Mouse (Mus musculus): ENCODE measurements at regions not wholly inside any gene's neighbourhood (a gene's known extent, or its start where the extent isn't known, plus 50 kb on each side); places are given as distances from the start of the nearest gene placed in this dataset.
"Not testable (repeated sequence)": the region's sequence is repeated elsewhere in the genome, so short reads cannot be mapped to it uniquely, and the experiment has no call there.

GRCm38 (mm10) chr5:75405496-75405895 is 169.2 kb upstream of the Kit start:
- H3K27me3 ChIP-seq (ENCODE audit: control insufficient read depth, insufficient read depth, low read length), result no peaks in the 10 kb centered on the region
- no peak overlapping the region for H3K27ac ChIP-seq (ENCODE audit: low read length)
- WGBS, result 50% methylated on average over 7 of the region's 7 CpGs
- no peaks in the 10 kb centered on the region for H3K36me3 ChIP-seq (ENCODE audit: control insufficient read depth, insufficient read depth)
- no peak for ATAC-seq (replicated peaks; ENCODE audit: extremely low read depth, insufficient read depth, low FRiP score)
- no peak overlapping the region for H3K4me3 ChIP-seq (ENCODE audit: low read length)
- no peak overlapping the region for H3K4me2 ChIP-seq (ENCODE audit: low read depth, low read length)
- H3K9me3 ChIP-seq (replicated peaks; ENCODE audit: control insufficient read depth, low read length), result no peaks in the 10 kb centered on the region
- no peaks in the 10 kb centered on the region for H3K4me1 ChIP-seq (ENCODE audit: control insufficient read depth, insufficient read depth, low read length)
- H3K9ac ChIP-seq (ENCODE audit: low read length), result no peak overlapping the region

- no peak overlapping the region for H3K27ac ChIP-seq (ENCODE audit: low read length)
These were observed 167.0 kb upstream of the Kit start for GRCm38 (mm10) chr5:75407686-75408085.

GRCm38 (mm10) chr5:75410240-75411186 is 164.2 kb upstream of the Kit start:
- H3K9ac ChIP-seq (ENCODE audit: low read length), result no peak overlapping the region
- 79% methylated on average over 24 of the region's 24 CpGs for WGBS
- no peak overlapping the region for H3K27ac ChIP-seq (ENCODE audit: low read length)
- H3K36me3 ChIP-seq (ENCODE audit: control insufficient read depth, insufficient read depth), result no peaks in the 10 kb centered on the region
- no peak overlapping the region for H3K4me2 ChIP-seq (ENCODE audit: low read depth, low read length)
- H3K4me1 ChIP-seq (ENCODE audit: control insufficient read depth, insufficient read depth, low read length), result no peaks in the 10 kb centered on the region
- no peaks in the 10 kb centered on the region for H3K9me3 ChIP-seq (replicated peaks; ENCODE audit: control insufficient read depth, low read length)
- H3K4me3 ChIP-seq (ENCODE audit: low read length), result no peak overlapping the region
- ATAC-seq (replicated peaks; ENCODE audit: extremely low read depth, insufficient read depth, low FRiP score), result no peak
- H3K27me3 ChIP-seq (ENCODE audit: control insufficient read depth, insufficient read depth, low read length), result no peaks in the 10 kb centered on the region

More at GRCm38 (mm10) chr5:75407686-75408085, 167.0 kb upstream of the Kit start:
- Histone ChIP-seq H3K4me1 (ENCODE audit: control insufficient read depth, insufficient read depth, low read length) (no peaks in the 10 kb centered on the region), H3K9me3 (replicated peaks; ENCODE audit: control insufficient read depth, low read length) (no peaks in the 10 kb centered on the region), H3K27me3 (ENCODE audit: control insufficient read depth, insufficient read depth, low read length) (no peaks in the 10 kb centered on the region), H3K4me3 (ENCODE audit: low read length) (no peak overlapping the region), H3K4me2 (ENCODE audit: low read depth, low read length) (no peak overlapping the region), H3K36me3 (ENCODE audit: control insufficient read depth, insufficient read depth) (no peaks in the 10 kb centered on the region), H3K9ac (ENCODE audit: low read length) (no peak overlapping the region)
- ATAC-seq (replicated peaks; ENCODE audit: extremely low read depth, insufficient read depth, low FRiP score), result no peak
- 90% methylated on average over 10 of the region's 10 CpGs for WGBS

- H3K36me3 ChIP-seq (ENCODE audit: control insufficient read depth, insufficient read depth); H3K4me2 ChIP-seq (ENCODE audit: low read depth, low read length); ATAC-seq (replicated peaks; ENCODE audit: extremely low read depth, insufficient read depth, low FRiP score); H3K27ac ChIP-seq (ENCODE audit: low read length); H3K4me1 ChIP-seq (ENCODE audit: control insufficient read depth, insufficient read depth, low read length); H3K27me3 ChIP-seq (ENCODE audit: control insufficient read depth, insufficient read depth, low read length); H3K9ac ChIP-seq (ENCODE audit: low read length); H3K9me3 ChIP-seq (replicated peaks; ENCODE audit: control insufficient read depth, low read length); H3K4me3 ChIP-seq (ENCODE audit: low read length): not testable (repeated sequence)
- 89% methylated on average over 2 of the region's 2 CpGs for WGBS
These were observed 155.4 kb upstream of the Kit start for GRCm38 (mm10) chr5:75419282-75419681.

- Histone ChIP-seq H3K36me3 (ENCODE audit: control insufficient read depth, insufficient read depth) (no peaks in the 10 kb centered on the region), H3K9me3 (replicated peaks; ENCODE audit: control insufficient read depth, low read length) (no peaks in the 10 kb centered on the region), H3K4me2 (ENCODE audit: low read depth, low read length) (no peak overlapping the region), H3K4me3 (ENCODE audit: low read length) (no peak overlapping the region), H3K9ac (ENCODE audit: low read length) (no peak overlapping the region), H3K27me3 (ENCODE audit: control insufficient read depth, insufficient read depth, low read length) (no peaks in the 10 kb centered on the region), H3K4me1 (ENCODE audit: control insufficient read depth, insufficient read depth, low read length) (no peaks in the 10 kb centered on the region), H3K27ac (ENCODE audit: low read length) (no peak overlapping the region)
- ATAC-seq (replicated peaks; ENCODE audit: extremely low read depth, insufficient read depth, low FRiP score), result no peak
- 74% methylated on average over 2 of the region's 2 CpGs for WGBS
These were observed 141.8 kb upstream of the Kit start for GRCm38 (mm10) chr5:75432885-75433284.

GRCm38 (mm10) chr5:75437924-75438323 is 136.8 kb upstream of the Kit start:
- H3K9ac ChIP-seq (ENCODE audit: low read length), result no peak overlapping the region

GRCm38 (mm10) chr5:75444024-75444604 is 130.6 kb upstream of the Kit start:
- H3K4me3 ChIP-seq (ENCODE audit: low read length), result no peak overlapping the region
- H3K27me3 ChIP-seq (ENCODE audit: control insufficient read depth, insufficient read depth, low read length), result no peaks in the 10 kb centered on the region
- no peak for ATAC-seq (replicated peaks; ENCODE audit: extremely low read depth, insufficient read depth, low FRiP score)
- H3K4me2 ChIP-seq (ENCODE audit: low read depth, low read length), result no peak overlapping the region
- no peak overlapping the region for H3K27ac ChIP-seq (ENCODE audit: low read length)
- no peaks in the 10 kb centered on the region for H3K9me3 ChIP-seq (replicated peaks; ENCODE audit: control insufficient read depth, low read length)
- no peaks in the 10 kb centered on the region for H3K36me3 ChIP-seq (ENCODE audit: control insufficient read depth, insufficient read depth)
- WGBS, result 90% methylated on average over 3 of the region's 3 CpGs
- no peaks in the 10 kb centered on the region for H3K4me1 ChIP-seq (ENCODE audit: control insufficient read depth, insufficient read depth, low read length)
- no peak overlapping the region for H3K9ac ChIP-seq (ENCODE audit: low read length)

More at GRCm38 (mm10) chr5:75437924-75438323, 136.8 kb upstream of the Kit start:
- no peaks in the 10 kb centered on the region for H3K27me3 ChIP-seq (ENCODE audit: control insufficient read depth, insufficient read depth, low read length)
- 70% methylated on average over 5 of the region's 5 CpGs for WGBS
- H3K36me3 ChIP-seq (ENCODE audit: control insufficient read depth, insufficient read depth), result no peaks in the 10 kb centered on the region
- H3K9me3 ChIP-seq (replicated peaks; ENCODE audit: control insufficient read depth, low read length), result no peaks in the 10 kb centered on the region
- no peak for ATAC-seq (replicated peaks; ENCODE audit: extremely low read depth, insufficient read depth, low FRiP score)
- H3K4me1 ChIP-seq (ENCODE audit: control insufficient read depth, insufficient read depth, low read length), result no peaks in the 10 kb centered on the region
- H3K4me3 ChIP-seq (ENCODE audit: low read length), result no peak overlapping the region
- H3K27ac ChIP-seq (ENCODE audit: low read length), result no peak overlapping the region
- H3K4me2 ChIP-seq (ENCODE audit: low read depth, low read length), result no peak overlapping the region

GRCm38 (mm10) chr5:75446386-75446785 is 128.3 kb upstream of the Kit start:
- WGBS, result 40% methylated on average over 1 of the region's 1 CpGs
- H3K27ac ChIP-seq (ENCODE audit: low read length), result no peak overlapping the region
- H3K4me1 ChIP-seq (ENCODE audit: control insufficient read depth, insufficient read depth, low read length), result no peaks in the 10 kb centered on the region
- H3K9me3 ChIP-seq (replicated peaks; ENCODE audit: control insufficient read depth, low read length), result no peaks in the 10 kb centered on the region
- H3K4me2 ChIP-seq (ENCODE audit: low read depth, low read length), result no peak overlapping the region
- no peak overlapping the region for H3K4me3 ChIP-seq (ENCODE audit: low read length)
- peaks cover 2% of the 10 kb centered on the region; the same call in 1 of the 2 replicates for H3K27me3 ChIP-seq (ENCODE audit: control insufficient read depth, insufficient read depth, low read length)
- H3K36me3 ChIP-seq (ENCODE audit: control insufficient read depth, insufficient read depth), result no peaks in the 10 kb centered on the region
- ATAC-seq (replicated peaks; ENCODE audit: extremely low read depth, insufficient read depth, low FRiP score), result no peak
- H3K9ac ChIP-seq (ENCODE audit: low read length), result no peak overlapping the region

- Histone ChIP-seq H3K4me3 (ENCODE audit: low read length) (no peak overlapping the region), H3K4me2 (ENCODE audit: low read depth, low read length) (no peak overlapping the region), H3K27ac (ENCODE audit: low read length) (no peak overlapping the region), H3K27me3 (ENCODE audit: control insufficient read depth, insufficient read depth, low read length) (peaks cover 2% of the 10 kb centered on the region; the same call in 1 of the 2 replicates), H3K9ac (ENCODE audit: low read length) (no peak overlapping the region), H3K4me1 (ENCODE audit: control insufficient read depth, insufficient read depth, low read length) (no peaks in the 10 kb centered on the region), H3K9me3 (replicated peaks; ENCODE audit: control insufficient read depth, low read length) (no peaks in the 10 kb centered on the region), H3K36me3 (ENCODE audit: control insufficient read depth, insufficient read depth) (no peaks in the 10 kb centered on the region)
- 54% methylated on average over 21 of the region's 21 CpGs for WGBS
- ATAC-seq (replicated peaks; ENCODE audit: extremely low read depth, insufficient read depth, low FRiP score), result no peak
These were observed 124.7 kb upstream of the Kit start for GRCm38 (mm10) chr5:75449913-75450525.
